Mouse (Mus musculus): ENCODE results near the gene Ddn. TPM values are rescaled to one million over a fixed set of nuclear protein-coding genes. Genes with fewer than 3 reads are reported as not detected.

Ddn gene
- polyA plus RNA-seq, 1 experiment from 2014 or later, result 0.48 TPM

DNA sequence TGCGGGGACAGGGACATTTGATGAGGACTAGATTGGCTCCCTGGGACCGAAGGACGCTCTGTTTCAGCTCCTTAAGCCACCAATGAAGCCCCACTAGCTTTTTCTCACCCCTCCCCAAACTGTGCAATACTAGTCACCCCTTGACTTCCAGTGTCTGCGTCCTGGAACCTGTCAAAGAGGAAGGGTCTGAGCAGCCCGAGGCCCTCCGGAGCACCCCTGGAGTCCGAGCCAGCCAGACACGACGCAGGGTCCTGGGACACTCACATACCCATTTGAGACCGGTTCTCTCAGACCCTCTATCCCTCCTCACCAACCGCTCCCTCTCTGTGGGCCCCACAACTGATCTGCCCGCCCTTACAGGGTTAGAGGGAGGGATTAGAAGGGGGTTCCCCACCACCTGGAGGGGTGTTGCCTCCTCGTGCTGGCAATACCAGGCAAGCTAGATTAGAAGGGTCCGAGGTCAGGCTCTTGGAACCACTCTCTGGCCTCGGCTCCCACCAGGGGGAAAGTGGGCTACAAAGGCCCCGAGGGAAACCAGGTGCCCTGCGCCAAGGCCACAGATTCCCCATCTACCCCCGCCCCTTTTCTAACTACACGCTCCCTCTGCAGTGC lies 32.2 kb downstream of the Ddn start:
- Histone ChIP-seq H3K4me1 (ENCODE audit: control insufficient read depth, insufficient read depth, low read length) (peaks cover 19% of the 10 kb centered on the region), H3K9me3 (ENCODE audit: control insufficient read depth, low read length) (no peaks in the 10 kb centered on the region), H3K4me2 (ENCODE audit: low read depth) (no peak overlapping the region), H3K4me3 (ENCODE audit: low read depth, low read length) (no peak overlapping the region), H3K27ac (ENCODE audit: low read depth, low read length) (no peak overlapping the region), H3K36me3 (ENCODE audit: control insufficient read depth, insufficient read depth, low read length) (no peaks in the 10 kb centered on the region), H3K9ac (ENCODE audit: low read length) (no peak overlapping the region), H3K27me3 (ENCODE audit: control insufficient read depth, insufficient read depth, low read length) (peaks cover 100% of the 10 kb centered on the region)
- DNase-seq (ENCODE audit: low spot score), result peak; percentile 20
- 1% methylated on average over 19 of the region's 19 CpGs for WGBS
- no peak for ATAC-seq (ENCODE audit: insufficient read depth, low FRiP score, low TSS enrichment)

DNA sequence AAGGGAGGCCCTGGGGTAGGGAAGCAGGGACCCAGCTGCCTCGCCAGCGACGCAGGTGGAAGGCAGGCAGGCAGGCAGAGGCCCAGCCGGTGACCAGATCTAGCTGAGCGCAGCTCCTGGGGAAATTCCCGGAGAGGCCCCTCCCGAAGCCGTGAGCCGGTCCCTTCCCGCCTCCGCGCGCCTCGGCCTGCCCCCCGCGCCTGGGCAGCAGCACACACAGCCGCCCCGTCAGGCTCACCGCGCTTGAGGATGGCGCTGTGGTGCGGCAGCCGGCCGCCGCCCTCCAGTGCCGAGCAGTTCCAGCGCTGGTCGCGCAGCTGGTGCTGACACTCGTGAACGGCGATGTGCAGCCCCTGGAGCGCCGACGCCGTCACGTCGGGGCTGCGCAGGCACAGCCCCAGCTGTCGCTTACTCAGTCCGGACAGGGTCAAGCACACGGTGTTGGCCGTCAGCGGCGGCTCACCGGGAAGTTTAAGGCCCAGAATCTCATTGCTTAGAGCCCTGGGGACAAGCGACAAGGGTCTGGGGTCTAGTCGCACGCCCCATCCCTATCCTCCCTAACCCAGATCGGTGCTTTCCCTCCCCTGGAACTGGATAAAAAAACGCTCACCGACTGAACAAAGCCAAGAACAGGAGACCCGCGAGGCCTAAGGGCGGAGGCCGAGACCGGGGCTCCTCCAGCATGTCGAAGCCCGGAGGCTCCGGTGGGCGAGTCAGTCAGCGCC lies 32.8 kb downstream of the Ddn start:
- Histone ChIP-seq H3K9me3 (ENCODE audit: control insufficient read depth, low read length) (no peaks in the 10 kb centered on the region), H3K27ac (ENCODE audit: low read depth, low read length) (no peak overlapping the region), H3K36me3 (ENCODE audit: control insufficient read depth, insufficient read depth, low read length) (no peaks in the 10 kb centered on the region), H3K4me3 (ENCODE audit: low read depth, low read length) (0 out of 2 replicates have a peak overlapping the region, but pooled peaks have one; percentile 8), H3K27me3 (ENCODE audit: control insufficient read depth, insufficient read depth, low read length) (peaks cover 100% of the 10 kb centered on the region), H3K9ac (ENCODE audit: low read length) (no peak overlapping the region), H3K4me1 (ENCODE audit: control insufficient read depth, insufficient read depth, low read length) (peaks cover 20% of the 10 kb centered on the region), H3K4me2 (ENCODE audit: low read depth) (peak overlapping the region; percentile 29)
- WGBS, result under 1% methylated on average over 62 of the region's 62 CpGs
- ATAC-seq (ENCODE audit: insufficient read depth, low FRiP score, low TSS enrichment), result peak; percentile 54; the same call in 1 of the 2 replicates
- peak; percentile 66 for DNase-seq (ENCODE audit: low spot score)

DNA sequence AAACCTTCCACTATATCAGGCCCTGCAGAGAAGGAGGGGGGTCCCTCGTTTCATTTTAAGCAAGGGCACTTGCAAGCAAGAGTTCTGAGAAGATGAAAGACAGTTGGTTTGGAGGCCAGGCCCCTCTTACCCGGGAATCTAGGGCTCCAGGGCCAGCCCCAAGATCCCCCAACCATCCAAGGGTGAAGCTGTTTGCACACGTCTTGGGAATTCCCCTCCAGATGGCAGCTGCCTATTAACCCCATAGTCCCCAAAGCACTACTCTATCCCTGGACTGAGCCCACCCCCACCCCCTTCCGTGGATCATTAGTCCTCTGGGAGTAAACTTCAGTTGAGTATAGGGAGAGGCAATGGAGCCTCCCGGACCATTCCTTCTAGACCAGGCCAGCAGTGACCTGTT lies 33.8 kb downstream of the Ddn start:
- WGBS, result under 1% methylated on average over 5 of the region's 5 CpGs
- no peak for ATAC-seq (ENCODE audit: insufficient read depth, low FRiP score, low TSS enrichment)
- no peak overlapping the region for H3K4me2 ChIP-seq (ENCODE audit: low read depth)
- no peak overlapping the region for H3K4me3 ChIP-seq (ENCODE audit: low read depth, low read length)
- DNase-seq (ENCODE audit: low spot score), result peak; percentile 8
- peaks cover 100% of the 10 kb centered on the region for H3K27me3 ChIP-seq (ENCODE audit: control insufficient read depth, insufficient read depth, low read length)
- H3K9me3 ChIP-seq (ENCODE audit: control insufficient read depth, low read length), result no peaks in the 10 kb centered on the region
- no peak overlapping the region for H3K9ac ChIP-seq (ENCODE audit: low read length)
- H3K27ac ChIP-seq (ENCODE audit: low read depth, low read length), result no peak overlapping the region
- H3K4me1 ChIP-seq (ENCODE audit: control insufficient read depth, insufficient read depth, low read length), result peaks cover 20% of the 10 kb centered on the region
- no peaks in the 10 kb centered on the region for H3K36me3 ChIP-seq (ENCODE audit: control insufficient read depth, insufficient read depth, low read length)

DNA sequence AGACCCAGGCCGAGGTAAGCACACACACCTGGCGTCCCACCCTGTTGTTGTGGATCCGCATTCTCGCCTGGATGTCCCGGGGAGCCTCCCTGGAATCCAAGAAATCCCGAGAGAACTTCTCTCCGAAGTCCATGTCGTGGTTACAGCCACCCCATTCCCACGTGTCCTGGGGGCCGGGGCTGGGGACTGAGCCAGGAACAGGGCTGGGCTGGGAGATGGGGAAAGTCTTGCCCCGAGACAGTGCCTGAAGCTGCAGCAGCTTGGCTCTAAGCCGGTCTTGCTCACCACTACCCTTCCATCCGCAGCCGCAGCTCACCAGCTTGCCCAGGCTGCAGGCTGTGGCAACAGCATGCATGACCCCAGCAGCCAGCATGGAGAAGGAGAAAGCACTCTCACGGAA lies 35.2 kb downstream of the Ddn start:
- Histone ChIP-seq H3K4me1 (ENCODE audit: control insufficient read depth, insufficient read depth, low read length) (peaks cover 20% of the 10 kb centered on the region), H3K27ac (ENCODE audit: low read depth, low read length) (no peak overlapping the region), H3K4me2 (ENCODE audit: low read depth) (no peak overlapping the region), H3K36me3 (ENCODE audit: control insufficient read depth, insufficient read depth, low read length) (no peaks in the 10 kb centered on the region), H3K27me3 (ENCODE audit: control insufficient read depth, insufficient read depth, low read length) (peaks cover 94% of the 10 kb centered on the region), H3K9ac (ENCODE audit: low read length) (no peak overlapping the region), H3K9me3 (ENCODE audit: control insufficient read depth, low read length) (no peaks in the 10 kb centered on the region), H3K4me3 (ENCODE audit: low read depth, low read length) (no peak overlapping the region)
- DNase-seq (ENCODE audit: low spot score) (no peak), ATAC-seq (ENCODE audit: insufficient read depth, low FRiP score, low TSS enrichment) (no peak)
- 4% methylated on average over 15 of the region's 15 CpGs for WGBS

GRCm38 (mm10) chr15:98772511-98773211 lies 36.6 kb downstream of the Ddn start:
- H3K4me3 ChIP-seq (ENCODE audit: low read depth, low read length), result peak overlapping the region; percentile 16
- H3K27me3 ChIP-seq (ENCODE audit: control insufficient read depth, insufficient read depth, low read length), result peaks cover 85% of the 10 kb centered on the region
- peak; percentile 44 for DNase-seq (ENCODE audit: low spot score)
- H3K4me1 ChIP-seq (ENCODE audit: control insufficient read depth, insufficient read depth, low read length), result peaks cover 16% of the 10 kb centered on the region
- no peak for ATAC-seq (ENCODE audit: insufficient read depth, low FRiP score, low TSS enrichment)
- H3K4me2 ChIP-seq (ENCODE audit: low read depth), result peak overlapping the region; percentile 37
- no peak overlapping the region for H3K27ac ChIP-seq (ENCODE audit: low read depth, low read length)
- no peaks in the 10 kb centered on the region for H3K36me3 ChIP-seq (ENCODE audit: control insufficient read depth, insufficient read depth, low read length)
- no peaks in the 10 kb centered on the region for H3K9me3 ChIP-seq (ENCODE audit: control insufficient read depth, low read length)
- H3K9ac ChIP-seq (ENCODE audit: low read length), result no peak overlapping the region
- WGBS, result 2% methylated on average over 36 of the region's 36 CpGs

DNA sequence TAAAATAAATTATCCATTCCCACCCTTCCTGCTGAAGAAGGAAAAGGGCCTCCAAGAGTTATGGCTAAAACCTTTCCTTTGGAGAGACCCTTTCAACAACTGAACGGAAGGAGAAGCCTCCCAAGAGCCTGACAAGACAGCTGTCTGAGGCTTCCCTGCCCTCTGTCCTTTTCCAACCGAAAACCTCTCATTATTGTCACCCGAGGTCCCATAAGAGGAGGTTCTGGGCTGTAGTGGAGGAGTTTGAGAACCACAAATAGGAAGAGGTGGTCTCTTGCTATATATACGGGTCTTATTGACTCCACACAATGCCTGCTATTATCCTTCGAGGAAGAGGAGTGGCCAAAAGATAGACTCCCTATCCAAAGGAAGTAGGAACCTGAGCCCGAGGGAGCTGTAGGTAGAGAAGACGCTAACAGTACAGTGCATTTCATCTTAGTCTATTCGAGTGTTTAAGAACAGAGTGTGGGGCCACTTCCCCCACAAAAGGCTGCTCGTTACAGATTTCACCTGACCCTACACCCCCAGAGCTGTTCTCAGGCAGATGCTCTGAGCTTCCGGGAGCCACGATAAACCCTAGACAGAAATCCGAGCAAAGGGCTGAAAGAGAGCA lies 37.4 kb downstream of the Ddn start:
- H3K36me3 ChIP-seq (ENCODE audit: control insufficient read depth, insufficient read depth, low read length), result no peaks in the 10 kb centered on the region
- peak overlapping the region; percentile 16 for H3K4me3 ChIP-seq (ENCODE audit: low read depth, low read length)
- no peak for DNase-seq (ENCODE audit: low spot score)
- H3K27me3 ChIP-seq (ENCODE audit: control insufficient read depth, insufficient read depth, low read length), result peaks cover 77% of the 10 kb centered on the region
- no peaks in the 10 kb centered on the region for H3K9me3 ChIP-seq (ENCODE audit: control insufficient read depth, low read length)
- no peak overlapping the region for H3K27ac ChIP-seq (ENCODE audit: low read depth, low read length)
- no peak overlapping the region for H3K9ac ChIP-seq (ENCODE audit: low read length)
- H3K4me1 ChIP-seq (ENCODE audit: control insufficient read depth, insufficient read depth, low read length), result peaks cover 16% of the 10 kb centered on the region
- 3% methylated on average over 12 of the region's 12 CpGs for WGBS
- H3K4me2 ChIP-seq (ENCODE audit: low read depth), result peak overlapping the region; percentile 37; the same call in 1 of the 2 replicates
- ATAC-seq (ENCODE audit: insufficient read depth, low FRiP score, low TSS enrichment), result no peak

DNA sequence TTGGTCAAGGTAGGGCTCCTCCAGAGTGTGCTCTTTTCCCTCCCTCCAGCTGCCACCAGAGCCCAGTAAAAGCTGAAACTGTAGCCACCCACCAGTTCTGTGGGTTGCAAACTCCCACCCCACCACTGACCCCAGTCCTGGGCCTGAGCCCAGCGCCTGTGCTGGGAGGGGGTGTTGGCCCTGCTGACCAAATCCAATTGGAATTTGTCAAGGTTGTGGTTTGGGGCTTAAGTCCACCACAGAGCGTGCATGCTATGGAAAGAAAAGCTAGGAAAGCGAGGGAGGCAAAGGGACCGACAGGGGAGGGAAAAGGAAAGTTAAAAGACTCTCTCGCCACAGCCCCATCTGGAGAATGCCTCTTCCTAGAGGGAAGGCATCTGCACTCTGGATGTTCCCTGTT lies 41.0 kb downstream of the Ddn start:
- 12% methylated on average over 5 of the region's 5 CpGs for WGBS
- H3K27ac ChIP-seq (ENCODE audit: low read depth, low read length), result no peak overlapping the region

DNA sequence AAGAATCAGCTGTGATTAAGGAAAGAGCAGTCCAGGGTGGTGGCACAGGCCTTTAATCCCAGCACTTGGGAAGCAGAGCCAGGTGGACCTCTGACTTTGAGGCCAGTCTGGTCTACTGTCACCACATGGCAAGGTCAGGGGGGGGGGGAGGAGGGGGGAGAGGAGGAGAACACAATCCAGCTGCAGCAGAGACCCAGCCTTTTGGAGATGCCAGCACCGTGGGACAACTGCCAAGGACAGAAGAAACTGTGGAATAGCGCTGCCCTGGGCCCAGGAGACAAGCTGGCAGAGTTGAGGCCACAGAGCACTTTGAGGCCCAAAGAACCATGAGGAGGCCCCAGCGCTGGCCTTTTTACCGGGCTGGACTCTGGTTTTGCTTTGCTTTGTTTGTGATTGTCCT lies 43.4 kb downstream of the Ddn start:
- Histone ChIP-seq H3K4me2 (ENCODE audit: low read depth) (no peak overlapping the region), H3K36me3 (ENCODE audit: control insufficient read depth, insufficient read depth, low read length) (no peaks in the 10 kb centered on the region), H3K9ac (ENCODE audit: low read length) (no peak overlapping the region), H3K27ac (ENCODE audit: low read depth, low read length) (no peak overlapping the region), H3K4me1 (ENCODE audit: control insufficient read depth, insufficient read depth, low read length) (peaks cover 3% of the 10 kb centered on the region; the same call in 1 of the 2 replicates), H3K9me3 (ENCODE audit: control insufficient read depth, low read length) (no peaks in the 10 kb centered on the region), H3K4me3 (ENCODE audit: low read depth, low read length) (no peak overlapping the region), H3K27me3 (ENCODE audit: control insufficient read depth, insufficient read depth, low read length) (peaks cover 23% of the 10 kb centered on the region)
- no peak for DNase-seq (ENCODE audit: low spot score)
- WGBS, result 64% methylated on average over 4 of the region's 4 CpGs
- ATAC-seq (ENCODE audit: insufficient read depth, low FRiP score, low TSS enrichment), result no peak

More for the DNA sequence above, 41.0 kb downstream of the Ddn start:
- no peaks in the 10 kb centered on the region for H3K36me3 ChIP-seq (ENCODE audit: control insufficient read depth, insufficient read depth, low read length)
- DNase-seq (ENCODE audit: low spot score) (no peak), ATAC-seq (ENCODE audit: insufficient read depth, low FRiP score, low TSS enrichment) (no peak)
- H3K4me3 ChIP-seq (ENCODE audit: low read depth, low read length), result no peak overlapping the region
- H3K4me2 ChIP-seq (ENCODE audit: low read depth), result no peak overlapping the region
- peaks cover 46% of the 10 kb centered on the region for H3K27me3 ChIP-seq (ENCODE audit: control insufficient read depth, insufficient read depth, low read length)
- no peaks in the 10 kb centered on the region for H3K9me3 ChIP-seq (ENCODE audit: control insufficient read depth, low read length)
- H3K4me1 ChIP-seq (ENCODE audit: control insufficient read depth, insufficient read depth, low read length), result peaks cover 8% of the 10 kb centered on the region; the same call in 1 of the 2 replicates
- H3K9ac ChIP-seq (ENCODE audit: low read length), result no peak overlapping the region

Data from neural tube, embryonic 11.5 days (tissue).